Comparison of ENCODE assay signal across 10 mouse cellular contexts in genomic region chr17:30574783-30575075, GRCm38 (mm10). TPM values are rescaled to one million over a fixed set of nuclear protein-coding genes. Genes with fewer than 3 reads are reported as not detected.
DNase-seq lines count a peak whose midpoint lies in the region; ATAC-seq and TF ChIP-seq lines count a peak whose summit lies in the region.
"Had no signal": no experiment of that assay in that cellular context is flagged by ENCODE, and none has a peak within 500 bp of the region (broad histone marks: within the 10 kb centered on the region; RNA-seq: fewer than 3 reads in every experiment).

No protein-coding gene starts in this region.

- no peak for TF ChIP-seq EP300 in ES-Bruce4 (IDR thresholded peaks at IDR 0.05; ENCODE audit: insufficient read depth, low read depth, low read length)

- TF ChIP-seq CTCF in ES-Bruce4 (IDR thresholded peaks at IDR 0.05; ENCODE audit: low read depth, low read length) = no peak

- intact Hi-C loops in heart, postnatal 25 days (cut with DNase I) = no loop called here
- intact Hi-C loops in left cerebral cortex, postnatal 36 days (cut with DNase I) = loop anchor here (5.0 kb wide), 1 partner anchor 102 kb away; no protein-coding TSS in a partner anchor

- H3K27me3 ChIP-seq in heart, embryonic 12.5 days (replicated peaks) = no peaks in the 10 kb centered on the region
- no peaks in the 10 kb centered on the region for H3K27me3 ChIP-seq in ES-Bruce4 (ENCODE audit: control insufficient read depth, insufficient read depth, low read length, poor library complexity, severe bottlenecking)
- no peaks in the 10 kb centered on the region for H3K27me3 ChIP-seq in hindbrain, embryonic 14.5 days (ENCODE audit: control insufficient read depth, insufficient read depth, low read length)
- no peaks in the 10 kb centered on the region for H3K27me3 ChIP-seq in midbrain, embryonic 11.5 days (ENCODE audit: control insufficient read depth, insufficient read depth, low read length)

- H3K9me3 ChIP-seq in heart, embryonic 12.5 days (replicated peaks) = no peaks in the 10 kb centered on the region
- H3K9me3 ChIP-seq in ES-Bruce4 (replicated peaks; ENCODE audit: control insufficient read depth, insufficient read depth, low read length, poor library complexity, severe bottlenecking) = no peaks in the 10 kb centered on the region
- H3K9me3 ChIP-seq in hindbrain, embryonic 14.5 days (ENCODE audit: control insufficient read depth, low read length) = no peaks in the 10 kb centered on the region
- no peaks in the 10 kb centered on the region for H3K9me3 ChIP-seq in midbrain, embryonic 11.5 days (ENCODE audit: control insufficient read depth, low read length)

- H3K36me3 ChIP-seq in heart, embryonic 12.5 days = no peaks in the 10 kb centered on the region
- H3K36me3 ChIP-seq in ES-Bruce4 (ENCODE audit: control insufficient read depth, insufficient read depth, low read length, poor library complexity, severe bottlenecking) = no peaks in the 10 kb centered on the region
- H3K36me3 ChIP-seq in hindbrain, embryonic 14.5 days (replicated peaks; ENCODE audit: control insufficient read depth, insufficient read depth) = no peaks in the 10 kb centered on the region
- no peaks in the 10 kb centered on the region for H3K36me3 ChIP-seq in midbrain, embryonic 11.5 days (ENCODE audit: control insufficient read depth, insufficient read depth, low read length)

- peak overlapping the region; percentile 65 for H3K4me3 ChIP-seq in heart, embryonic 12.5 days
- no peak overlapping the region for H3K4me3 ChIP-seq in ES-Bruce4 (ENCODE audit: low read depth, low read length)
- peak overlapping the region; percentile 68; the same call in 1 of the 2 replicates for H3K4me3 ChIP-seq in hindbrain, embryonic 14.5 days (replicated peaks; ENCODE audit: low read length)
- H3K4me3 ChIP-seq in midbrain, embryonic 11.5 days (ENCODE audit: low read depth, low read length) = no peak overlapping the region

- no peak for TF ChIP-seq POLR2A in ES-Bruce4 (IDR thresholded peaks at IDR 0.05; ENCODE audit: insufficient read depth, low read length)

- H3K27ac ChIP-seq in heart, embryonic 12.5 days (ENCODE audit: poor library complexity, severe bottlenecking) = peak overlapping the region; percentile 34; the same call in 1 of the 2 replicates
- no peak overlapping the region for H3K27ac ChIP-seq in ES-Bruce4 (ENCODE audit: insufficient read depth, low read length)
- no peak overlapping the region for H3K27ac ChIP-seq in hindbrain, embryonic 14.5 days
- H3K27ac ChIP-seq in midbrain, embryonic 11.5 days (ENCODE audit: low read depth, low read length) = no peak overlapping the region

- 74% methylated on average over 8 of the region's 8 CpGs for WGBS in heart, embryonic 12.5 days
- 81% methylated on average over 8 of the region's 8 CpGs for WGBS in hindbrain, embryonic 14.5 days
- WGBS in midbrain, embryonic 11.5 days = 82% methylated on average over 8 of the region's 8 CpGs

- no peak for DNase-seq in heart, postnatal 25 days (ENCODE audit: low spot score)
- no peak for DNase-seq in hindbrain, embryonic 14.5 days (ENCODE audit: low spot score)
- no peak for DNase-seq in midbrain, embryonic 11.5 days (ENCODE audit: low spot score, missing footprints)
- DNase-seq in left cerebral cortex, postnatal 36 days (ENCODE audit: low spot score in 2 of 2) = no peak
- DNase-seq in layer of hippocampus, adult 11-12 months (ENCODE audit: low spot score) = no peak
- no peak for DNase-seq in kidney, adult 18-20 months
- DNase-seq: left cerebral cortex, postnatal 4 days; thymus, adult 2 months had no signal

- H3K9ac ChIP-seq in heart, embryonic 12.5 days = no peak overlapping the region
- peak overlapping the region; percentile 71; the same call in 1 of the 2 replicates for H3K9ac ChIP-seq in ES-Bruce4 (ENCODE audit: low read depth, poor library complexity, severe bottlenecking)
- peak overlapping the region; percentile 70; the same call in 1 of the 2 replicates for H3K9ac ChIP-seq in hindbrain, embryonic 14.5 days
- H3K9ac ChIP-seq in midbrain, embryonic 11.5 days (ENCODE audit: low read length) = peak overlapping the region; percentile 78; the same call in 1 of the 2 replicates

- peak overlapping the region; percentile 85; the same call in 1 of the 2 replicates for H3K4me2 ChIP-seq in heart, embryonic 12.5 days
- H3K4me2 ChIP-seq in hindbrain, embryonic 14.5 days (replicated peaks) = peak overlapping the region; percentile 74
- H3K4me2 ChIP-seq in midbrain, embryonic 11.5 days = peak overlapping the region; percentile 55; the same call in 1 of the 2 replicates

- H3K4me1 ChIP-seq in heart, embryonic 12.5 days (replicated peaks) = peaks cover 32% of the 10 kb centered on the region
- H3K4me1 ChIP-seq in ES-Bruce4 (ENCODE audit: control insufficient read depth, insufficient read depth, low read length) = no peaks in the 10 kb centered on the region
- peaks cover 29% of the 10 kb centered on the region for H3K4me1 ChIP-seq in hindbrain, embryonic 14.5 days (replicated peaks; ENCODE audit: control insufficient read depth, insufficient read depth, low read length)
- peaks cover 11% of the 10 kb centered on the region for H3K4me1 ChIP-seq in midbrain, embryonic 11.5 days (ENCODE audit: control insufficient read depth, insufficient read depth, low read length)

- ATAC-seq in heart, embryonic 12.5 days (ENCODE audit: insufficient number of reproducible peaks, low FRiP score) = no peak
- ATAC-seq in hindbrain, embryonic 14.5 days (ENCODE audit: low FRiP score) = no peak
- no peak for ATAC-seq in midbrain, embryonic 11.5 days (ENCODE audit: low FRiP score)

RNA-seq across cellular contexts. Expression of gene Btbd9, which starts 1.6 kb away (rescaled TPM):
- 41.3 and 42.0 TPM in 2 replicates for polyA plus RNA-seq in heart, embryonic 12.5 days (2016; fragmentation: Nextera tagmentation; extraction: Ambion mirVana)
- 10 to 100 TPM; 17.9 to 20.5 TPM for total RNA-seq in heart, postnatal 25 days (2021)
- 19.2 and 21.6 TPM in 2 replicates for polyA plus RNA-seq in ES-Bruce4 (2011; ENCODE audit: insufficient read depth, insufficient read length, low read depth, missing spikeins)
- 117 and 126 TPM in 2 replicates for polyA plus RNA-seq in hindbrain, embryonic 14.5 days (2014; fragmentation: Nextera tagmentation; extraction: Ambion mirVana)
- 57.5 and 59.7 TPM in 2 replicates for polyA plus RNA-seq in midbrain, embryonic 11.5 days (2014; fragmentation: Nextera tagmentation; extraction: Ambion mirVana)
- total RNA-seq in left cerebral cortex, postnatal 36 days (2021) = 100 to 1,000 TPM in 1 of 2 experiments, 10 to 100 TPM in 1; 80.5 to 105 TPM

RNA-seq across cellular contexts. Expression of gene Dnah8, which starts 49.4 kb away (rescaled TPM):
- polyA plus RNA-seq in heart, embryonic 12.5 days (2016; fragmentation: Nextera tagmentation; extraction: Ambion mirVana) = 2.1 and 2.2 TPM in 2 replicates
- 1 to 10 TPM in 1 of 2 experiments, under 1 TPM in 1; 0.50 to 1.2 TPM for total RNA-seq in heart, postnatal 25 days (2021)
- 25.8 and 34.7 TPM in 2 replicates for polyA plus RNA-seq in ES-Bruce4 (2011; ENCODE audit: insufficient read depth, insufficient read length, low read depth, missing spikeins)
- polyA plus RNA-seq in hindbrain, embryonic 14.5 days (2014; fragmentation: Nextera tagmentation; extraction: Ambion mirVana) = 2.6 and 3.1 TPM in 2 replicates
- polyA plus RNA-seq in midbrain, embryonic 11.5 days (2014; fragmentation: Nextera tagmentation; extraction: Ambion mirVana) = 1.1 and 1.5 TPM in 2 replicates
- 1 to 10 TPM; 1.3 TPM for total RNA-seq in left cerebral cortex, postnatal 36 days (2021)

RNA-seq across cellular contexts. Expression of gene Glo1, which starts 51.9 kb away (rescaled TPM):
- polyA plus RNA-seq in heart, embryonic 12.5 days (2016; fragmentation: Nextera tagmentation; extraction: Ambion mirVana) = 232 and 236 TPM in 2 replicates
- 100 to 1,000 TPM; 141 to 164 TPM for total RNA-seq in heart, postnatal 25 days (2021)
- polyA plus RNA-seq in ES-Bruce4 (2011; ENCODE audit: insufficient read depth, insufficient read length, low read depth, missing spikeins) = 175 and 190 TPM in 2 replicates
- 185 and 194 TPM in 2 replicates for polyA plus RNA-seq in hindbrain, embryonic 14.5 days (2014; fragmentation: Nextera tagmentation; extraction: Ambion mirVana)
- polyA plus RNA-seq in midbrain, embryonic 11.5 days (2014; fragmentation: Nextera tagmentation; extraction: Ambion mirVana) = 277 and 302 TPM in 2 replicates
- total RNA-seq in left cerebral cortex, postnatal 36 days (2021) = 100 to 1,000 TPM; 133 to 152 TPM

Comparison
In these comparisons a context has a peak if more than half of its experiments do, and no peak if none do; other contexts are left out.
1. H3K4me3 ChIP-seq: peak in heart, embryonic 12.5 days (single experiment) and hindbrain, embryonic 14.5 days (single experiment); none in ES-Bruce4 (single experiment) and midbrain, embryonic 11.5 days (single experiment).
2. Peak in every context shown above with its lines, with median percentiles within 50 percentile points of each other: H3K4me2 ChIP-seq.